Mouse (Mus musculus): ENCODE data around the gene Gstt4.
"Not testable (repeated sequence)": the region's sequence is repeated elsewhere in the genome, so short reads cannot be mapped to it uniquely, and the experiment has no call there.

Gstt4 gene

DNA sequence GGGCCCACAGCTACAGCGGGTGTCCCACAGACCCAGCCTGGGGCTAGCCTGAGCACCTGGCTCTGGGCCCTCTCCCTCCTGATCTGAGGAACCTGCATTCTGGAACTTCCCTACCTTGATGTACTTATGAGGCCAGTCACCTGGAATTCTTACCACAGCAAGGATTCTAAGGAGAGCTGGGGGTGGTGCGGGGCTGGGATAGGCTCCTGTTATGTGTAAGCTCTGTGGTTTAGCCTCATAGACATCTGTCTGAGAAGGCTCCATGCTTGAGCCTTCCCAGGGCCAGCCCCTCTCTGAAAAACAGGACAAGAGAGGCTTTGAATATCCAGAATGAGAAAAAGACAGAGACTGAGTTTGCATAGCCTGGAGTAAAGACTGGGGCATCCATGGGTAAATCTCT, at the start of gene Gstt4:
Gstt4 (minus strand) TSS at position 101 of the 400 bp plus-strand sequence.
- DNase-seq (ENCODE audit: low spot score) = no peak

DNA sequence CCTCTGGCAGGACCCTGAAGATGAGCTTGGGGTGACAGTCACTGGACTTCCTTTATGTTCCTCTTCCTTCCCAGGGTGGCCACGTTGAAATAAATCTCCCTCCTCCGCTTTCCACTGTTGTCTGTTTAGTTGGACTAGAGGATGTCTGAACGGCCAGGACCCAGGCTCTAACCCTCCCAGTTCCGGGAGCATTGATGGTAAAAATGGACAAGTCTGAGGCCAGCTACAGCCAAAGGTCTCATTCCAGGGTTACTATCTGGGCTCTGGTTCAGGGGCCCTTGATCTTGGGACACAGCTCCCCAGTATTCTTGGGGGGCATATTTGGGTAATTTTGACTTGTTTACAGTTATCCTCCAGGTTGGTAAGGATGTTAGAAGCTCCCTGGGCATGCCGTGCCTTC, 39.2 kb upstream of the Gstt4 start:
- DNase-seq (ENCODE audit: low spot score) = no peak

- no peak for DNase-seq (ENCODE audit: low spot score)
These were observed 38.4 kb upstream of the Gstt4 start for GRCm38 (mm10) chr10:75860746-75861145.

DNA sequence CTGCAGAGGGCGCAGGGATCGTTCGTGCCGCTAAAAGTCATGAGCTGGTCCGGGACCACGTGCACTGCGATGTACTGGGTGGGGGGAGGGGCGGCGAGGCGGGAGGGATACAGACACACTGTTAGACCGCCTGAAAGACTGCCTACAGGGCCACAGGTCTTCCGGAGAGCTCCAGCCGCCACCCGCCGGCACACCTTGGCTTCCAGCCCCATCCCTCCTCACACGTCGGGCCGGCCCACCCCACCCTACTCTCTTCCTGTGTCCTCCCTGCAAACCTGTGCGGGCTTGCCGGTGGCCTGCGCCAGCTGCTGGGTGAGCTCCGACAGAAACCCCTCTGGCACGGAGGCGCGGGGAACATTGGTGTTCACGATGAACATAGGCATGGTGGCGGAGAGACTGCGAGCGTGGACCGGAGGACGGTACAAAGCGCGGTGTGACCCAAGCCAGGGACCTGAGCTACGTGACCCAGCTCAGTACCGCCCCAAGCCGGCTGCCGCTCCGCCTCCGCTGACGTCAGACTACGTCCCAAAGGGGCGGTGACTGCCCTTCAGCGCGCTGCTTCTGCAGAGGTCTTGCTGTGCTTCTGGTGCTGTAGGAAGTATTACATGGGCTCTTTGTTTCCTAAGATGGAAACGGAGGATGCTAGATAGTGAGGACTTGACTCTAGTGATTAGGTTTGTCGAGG, 37.6 kb upstream of the Gstt4 start, which contains the start of gene Mif:
Mif (minus strand) TSS at position 455 of the 685 bp plus-strand sequence.
- DNase-seq (ENCODE audit: low spot score) = peak; percentile 89

- no peak for DNase-seq (ENCODE audit: low spot score)
These were observed 36.9 kb upstream of the Gstt4 start for GRCm38 (mm10) chr10:75859107-75859746.

- no peak for DNase-seq (ENCODE audit: low spot score)
These were observed 35.3 kb upstream of the Gstt4 start for GRCm38 (mm10) chr10:75857598-75857997.

DNA sequence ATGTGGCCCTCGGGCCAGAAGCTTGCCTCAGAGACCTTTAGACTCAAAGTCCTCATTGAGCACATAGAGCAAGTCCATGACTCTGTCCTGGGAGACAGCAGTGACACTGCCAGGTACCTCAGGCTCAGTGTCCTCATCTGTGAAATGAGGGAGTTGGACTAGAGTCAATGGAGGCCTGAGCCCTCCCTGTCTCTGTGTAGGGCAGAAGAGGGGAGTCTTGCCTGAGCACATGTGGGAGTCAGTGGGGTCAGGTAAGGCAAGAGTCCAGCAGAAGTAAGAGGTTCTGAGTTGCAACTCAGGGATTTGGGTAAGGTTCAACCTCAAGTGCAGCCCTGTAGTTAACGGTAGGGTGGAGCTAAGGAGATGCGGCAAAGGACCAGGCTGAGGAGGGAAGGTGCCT, 34.6 kb upstream of the Gstt4 start:
- no peak for DNase-seq (ENCODE audit: low spot score)

DNA sequence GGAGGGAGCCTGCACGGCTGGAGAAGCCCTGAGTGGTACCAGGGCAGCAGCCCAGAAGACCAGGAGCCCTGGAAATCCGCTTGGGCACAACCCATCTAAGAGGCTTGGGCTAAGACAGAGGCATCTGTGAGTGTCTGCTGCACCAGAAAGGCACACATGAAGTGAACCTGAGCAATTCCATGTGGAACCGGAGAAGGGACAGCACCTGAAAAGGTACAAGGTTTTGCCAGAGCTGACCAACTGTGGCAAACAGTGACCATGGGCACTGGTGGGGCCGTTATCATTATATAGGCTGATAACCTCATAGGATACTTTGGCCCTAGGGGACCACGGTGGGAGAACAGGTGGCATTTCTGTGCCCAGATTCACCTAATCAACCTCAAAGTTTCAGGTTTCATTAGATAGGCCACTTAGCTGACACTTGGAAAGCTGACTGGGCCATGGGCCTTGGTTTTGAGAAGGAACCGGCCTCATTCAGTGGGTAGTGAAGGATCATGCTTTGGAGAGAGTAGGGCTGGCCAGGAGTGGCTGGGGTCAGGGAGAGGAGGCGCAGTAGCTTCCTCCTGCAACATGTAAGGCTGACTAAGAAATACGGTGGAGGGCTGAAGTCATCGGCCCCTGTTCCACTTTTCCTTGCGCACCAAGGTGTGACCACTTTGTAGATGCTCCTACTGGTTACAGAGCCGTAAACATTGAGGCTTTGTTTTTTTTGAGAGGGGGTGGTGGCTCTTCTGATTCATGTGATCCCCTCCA, 34.0 kb upstream of the Gstt4 start:
- DNase-seq (ENCODE audit: low spot score) = no peak

DNA sequence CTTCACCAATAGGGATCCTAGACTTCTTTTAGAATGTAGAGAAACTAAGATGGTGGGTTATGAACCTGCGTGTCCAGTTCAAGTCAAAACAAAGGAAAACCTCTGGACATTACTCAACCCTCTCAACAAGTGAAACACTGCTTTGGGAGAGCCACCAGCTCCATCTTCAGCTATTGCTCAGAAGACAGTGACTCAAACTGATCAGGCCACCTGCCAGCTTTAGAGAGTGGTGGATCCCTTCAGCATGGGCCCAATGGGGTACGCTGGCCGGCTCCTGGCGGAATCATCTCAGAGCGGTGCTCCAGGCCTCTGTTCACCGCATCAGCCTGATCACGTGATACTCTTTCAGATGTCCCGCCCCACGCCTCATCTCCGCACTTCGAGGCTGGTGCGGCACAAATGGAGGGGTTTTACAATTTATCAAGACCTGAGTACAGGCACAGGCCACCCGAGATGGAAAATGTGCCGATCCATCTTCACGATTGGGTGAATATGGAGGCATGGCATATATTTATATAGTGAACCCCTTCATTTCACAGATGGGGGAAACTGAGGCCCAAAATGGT, 33.2 kb upstream of the Gstt4 start:
- no peak for DNase-seq (ENCODE audit: low spot score)

DNA sequence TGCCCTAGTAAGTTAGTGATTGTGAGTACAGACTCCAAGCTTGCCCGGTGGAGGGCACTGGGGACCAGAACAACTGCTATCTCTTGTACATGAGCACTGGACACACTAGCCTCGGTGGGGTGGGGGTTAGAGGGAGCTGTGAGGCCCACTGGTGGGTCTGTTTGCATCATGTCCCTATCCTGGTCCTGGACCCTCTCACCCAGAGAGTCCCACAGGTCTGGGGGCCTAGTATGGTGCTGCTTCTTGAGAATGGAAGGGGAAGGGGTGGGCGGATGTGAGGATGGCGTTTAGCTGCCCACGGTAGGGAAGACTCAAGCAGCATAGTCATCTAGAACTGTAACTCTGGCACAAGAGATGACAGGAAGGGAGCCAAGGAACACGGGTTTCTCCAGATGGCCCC, 32.4 kb upstream of the Gstt4 start:
- no peak for DNase-seq (ENCODE audit: low spot score)

GRCm38 (mm10) chr10:75854096-75854495, 31.8 kb upstream of the Gstt4 start:
- no peak for DNase-seq (ENCODE audit: low spot score)

GRCm38 (mm10) chr10:75853452-75853851, 31.1 kb upstream of the Gstt4 start:
- peak; percentile 89 for DNase-seq (ENCODE audit: low spot score)

DNA sequence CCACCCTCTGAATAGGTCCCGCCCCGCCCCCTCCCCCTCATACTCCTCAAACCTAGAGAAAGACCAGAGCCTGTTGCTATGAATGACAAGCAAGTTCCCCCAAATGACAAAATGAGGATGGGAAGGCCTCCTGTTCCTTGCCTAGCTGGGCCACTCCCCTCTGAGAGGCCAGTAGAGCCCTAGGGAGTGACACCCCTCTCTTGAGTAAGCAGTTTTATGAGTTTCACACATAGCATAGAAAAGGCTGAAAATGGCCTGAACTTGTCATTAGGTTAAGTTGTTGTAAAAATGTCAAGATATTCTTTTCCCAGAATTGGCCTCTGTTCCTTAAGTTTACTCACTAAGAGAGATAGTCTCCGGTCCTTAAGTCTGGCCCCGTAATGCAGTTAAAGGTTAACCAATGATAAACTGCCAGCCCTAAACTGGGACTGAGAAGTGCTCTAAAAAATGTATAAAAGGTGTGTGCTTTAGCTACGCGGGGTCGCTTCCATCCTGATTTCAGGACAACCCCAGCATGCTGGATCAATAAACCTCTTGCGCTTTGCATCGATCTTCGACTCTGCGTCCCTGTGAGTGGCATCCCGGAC, 30.3 kb upstream of the Gstt4 start:
- no peak for DNase-seq (ENCODE audit: low spot score)

- DNase-seq (ENCODE audit: low spot score) = no peak
These were observed 29.3 kb upstream of the Gstt4 start for GRCm38 (mm10) chr10:75851681-75852080.

DNA sequence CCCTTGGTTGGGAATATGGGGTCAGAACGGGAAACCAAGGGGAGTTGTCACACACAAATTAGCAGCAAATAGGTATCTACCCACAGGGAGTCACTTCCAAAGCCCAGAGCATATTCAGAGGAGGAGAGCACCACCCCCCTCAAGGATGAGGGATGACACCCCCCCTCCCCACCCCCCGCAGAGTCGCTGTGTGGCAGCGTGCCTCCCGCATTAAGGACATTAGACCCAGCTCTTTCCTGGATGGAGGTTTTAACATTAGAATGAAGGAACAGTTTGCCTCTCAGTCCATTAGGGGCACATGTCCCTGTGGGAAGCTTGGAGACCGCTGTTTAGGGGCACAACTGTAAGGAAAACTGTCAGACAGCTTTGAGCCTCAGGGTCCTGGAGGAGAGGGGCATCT, 28.7 kb upstream of the Gstt4 start:
- no peak for DNase-seq (ENCODE audit: low spot score)

DNA sequence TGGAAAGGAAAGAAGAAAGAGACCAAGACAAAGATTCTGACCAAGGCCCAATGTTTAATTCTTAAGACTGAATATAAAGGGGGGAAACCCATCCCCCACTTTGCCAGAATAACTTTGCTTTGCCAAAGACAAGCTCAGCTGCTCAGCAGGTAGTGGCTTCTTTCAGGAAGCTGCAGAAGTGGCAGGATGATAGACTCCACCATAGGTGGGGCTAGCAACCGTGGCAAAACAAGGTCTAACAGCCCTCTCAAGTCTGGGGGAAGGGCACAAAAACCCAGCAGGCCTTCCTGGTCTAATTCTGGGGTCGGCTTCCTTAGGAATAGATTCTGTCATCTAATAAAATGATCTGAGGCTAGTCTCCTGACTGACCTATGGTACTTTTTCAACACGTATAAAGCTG, 26.0 kb upstream of the Gstt4 start:
- DNase-seq (ENCODE audit: low spot score) = no peak

GRCm38 (mm10) chr10:75845306-75845930, 23.1 kb upstream of the Gstt4 start:
- no peak for DNase-seq (ENCODE audit: low spot score)

- DNase-seq (ENCODE audit: low spot score) = no peak
These were observed 22.5 kb upstream of the Gstt4 start for GRCm38 (mm10) chr10:75844800-75845199.

- DNase-seq (ENCODE audit: low spot score) = not testable (repeated sequence)
These were observed 21.6 kb upstream of the Gstt4 start for GRCm38 (mm10) chr10:75843898-75844297.

- DNase-seq (ENCODE audit: low spot score) = no peak
These were observed 16.7 kb upstream of the Gstt4 start for GRCm38 (mm10) chr10:75839092-75839491.

- peak; percentile 94 for DNase-seq (ENCODE audit: low spot score)
These were observed 15.0 kb upstream of the Gstt4 start, which contains the start of gene Gstt2 for GRCm38 (mm10) chr10:75837248-75837759. TSS of gene Gstt2 (minus strand) at chr10:75837424.

All from lung, postnatal 25 days (tissue).